Mouse (Mus musculus) retina, adult 2 months (tissue): Measurements from ENCODE around the gene Lrrc42.

Experiments used
- DNase-seq: peaks from one replicate; pipeline ENCODE4 v3.0.0-alpha.2; 2012; ENCODE audit warnings: low read depth, low spot score

Gene Lrrc42

GRCm38 (mm10) chr4:107198072-107198471, 55.3 kb downstream of the Lrrc42 start:
- no peak for DNase-seq

- DNase-seq = no peak
Observed at GRCm38 (mm10) chr4:107196454-107196853, 56.9 kb downstream of the Lrrc42 start.

DNA sequence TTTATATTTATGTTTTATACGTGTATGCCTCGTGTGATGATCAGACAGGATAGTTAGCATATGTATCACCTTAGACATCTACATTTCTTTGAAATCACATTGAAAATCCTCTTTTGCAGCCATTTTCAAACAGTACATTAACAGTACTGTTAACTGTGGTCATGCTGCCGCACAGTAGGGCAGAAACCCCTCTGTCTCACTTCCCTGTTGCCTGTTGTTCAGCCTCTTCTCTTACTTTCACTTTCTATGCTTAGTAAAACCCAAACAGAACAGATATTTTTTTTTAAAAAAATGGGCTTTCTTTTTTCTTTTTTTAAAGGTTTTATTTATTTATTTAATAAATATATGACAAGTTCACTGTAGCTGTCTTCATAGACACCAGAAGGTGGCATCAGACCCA, 59.5 kb downstream of the Lrrc42 start:
- DNase-seq = no peak

GRCm38 (mm10) chr4:107185703-107186102, 67.6 kb downstream of the Lrrc42 start:
- DNase-seq = no peak
